Mouse (Mus musculus): ENCODE data around the gene C1rl. TPM values are rescaled to one million over a fixed set of nuclear protein-coding genes. Genes with fewer than 3 reads are reported as not detected.
"Not testable (repeated sequence)": the region's sequence is repeated elsewhere in the genome, so short reads cannot be mapped to it uniquely, and the experiment has no call there.

Gene C1rl
- polyA plus RNA-seq, 1 experiment from 2014 or later, result 0.17 TPM

- 68% methylated on average over 6 of the region's 6 CpGs for WGBS
- Histone ChIP-seq H3K27me3 (ENCODE audit: control insufficient read depth, insufficient read depth, low read length) (no peaks in the 10 kb centered on the region), H3K36me3 (ENCODE audit: control insufficient read depth, insufficient read depth, low read length) (no peaks in the 10 kb centered on the region), H3K4me1 (ENCODE audit: control insufficient read depth, insufficient read depth, low read length) (no peaks in the 10 kb centered on the region; the same call in 1 of the 2 replicates), H3K9ac (ENCODE audit: low read length) (no peak overlapping the region), H3K9me3 (ENCODE audit: control insufficient read depth, low read length) (no peaks in the 10 kb centered on the region), H3K4me2 (ENCODE audit: low read depth) (no peak overlapping the region), H3K27ac (ENCODE audit: low read depth, low read length) (no peak overlapping the region), H3K4me3 (ENCODE audit: low read depth, low read length) (no peak overlapping the region)
- ATAC-seq (ENCODE audit: insufficient read depth, low FRiP score, low TSS enrichment), result no peak
- no peak for DNase-seq (ENCODE audit: low spot score)
Measured at GRCm38 (mm10) chr6:124465729-124466128, 27.2 kb upstream of the C1rl start.

DNA sequence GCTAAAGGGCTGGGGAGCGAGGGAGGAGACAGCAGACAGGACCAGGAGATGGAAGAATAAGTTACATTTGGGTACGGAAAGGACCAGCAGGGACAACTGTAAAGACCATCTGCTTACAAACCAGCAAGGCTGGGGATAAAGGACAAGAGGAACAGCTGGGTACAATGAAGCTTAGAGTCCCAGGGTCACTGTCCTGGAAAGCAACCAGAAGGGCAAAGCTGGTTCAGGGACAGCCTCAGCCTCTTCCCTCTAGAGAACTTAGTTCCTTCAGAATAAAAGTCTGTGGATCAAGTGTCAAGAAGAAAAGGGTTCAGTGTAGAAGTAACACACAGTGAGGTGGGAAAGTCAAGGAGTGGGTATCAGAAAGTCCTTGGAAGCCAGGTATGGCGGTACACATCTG is 21.8 kb upstream of the C1rl start:
- H3K27me3 ChIP-seq (ENCODE audit: control insufficient read depth, insufficient read depth, low read length), result no peaks in the 10 kb centered on the region
- no peaks in the 10 kb centered on the region for H3K9me3 ChIP-seq (ENCODE audit: control insufficient read depth, low read length)
- no peaks in the 10 kb centered on the region for H3K4me1 ChIP-seq (ENCODE audit: control insufficient read depth, insufficient read depth, low read length)
- DNase-seq (ENCODE audit: low spot score) (no peak), ATAC-seq (ENCODE audit: insufficient read depth, low FRiP score, low TSS enrichment) (no peak)
- H3K4me3 ChIP-seq (ENCODE audit: low read depth, low read length), result no peak overlapping the region
- H3K9ac ChIP-seq (ENCODE audit: low read length), result no peak overlapping the region
- WGBS, result 85% methylated on average over 3 of the region's 3 CpGs
- H3K27ac ChIP-seq (ENCODE audit: low read depth, low read length), result no peak overlapping the region
- no peak overlapping the region for H3K4me2 ChIP-seq (ENCODE audit: low read depth)
- H3K36me3 ChIP-seq (ENCODE audit: control insufficient read depth, insufficient read depth, low read length), result no peaks in the 10 kb centered on the region

DNA sequence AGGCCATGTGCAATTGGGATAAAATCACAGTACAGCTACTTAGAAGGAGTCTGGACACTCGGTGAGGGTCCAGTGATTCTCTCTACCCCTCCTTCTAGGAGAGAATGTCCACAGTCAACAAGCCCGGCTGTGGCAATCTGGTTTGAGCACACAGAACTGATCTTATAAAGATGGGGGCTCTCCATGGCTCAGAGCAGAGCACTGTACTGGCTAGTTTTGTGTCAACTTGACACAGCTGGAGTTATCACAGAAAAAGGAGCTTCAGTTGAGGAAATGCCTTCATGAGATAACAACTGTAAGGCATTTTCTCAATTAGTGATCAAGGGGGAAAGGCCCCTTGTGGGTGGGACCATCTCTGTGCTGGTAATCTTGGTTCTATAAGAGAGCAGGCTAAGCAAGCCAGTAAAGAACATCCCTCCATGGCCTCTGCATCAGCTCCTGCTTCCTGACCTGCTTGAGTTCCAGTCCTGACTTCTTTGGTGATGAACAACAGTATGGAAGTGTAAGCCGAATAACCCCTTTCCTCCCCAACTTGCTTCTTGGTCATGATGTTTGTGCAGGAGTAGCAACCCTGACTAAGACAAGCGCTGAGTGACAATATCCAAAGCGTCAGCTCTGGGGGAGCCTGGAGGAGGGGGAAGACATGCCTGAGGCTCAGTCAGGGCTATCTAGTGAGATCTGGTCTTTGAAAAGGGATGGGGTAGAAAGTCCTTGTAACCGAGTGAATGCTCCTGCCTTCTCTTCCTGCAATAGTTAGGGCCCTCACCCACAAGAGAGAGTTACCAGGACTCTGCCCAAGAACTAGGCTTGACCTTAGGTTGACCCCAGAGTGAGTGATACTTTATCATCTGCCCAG is 20.9 kb upstream of the C1rl start:
- not testable (repeated sequence) for H3K4me1 ChIP-seq (ENCODE audit: control insufficient read depth, insufficient read depth, low read length); DNase-seq (ENCODE audit: low spot score); ATAC-seq (ENCODE audit: insufficient read depth, low FRiP score, low TSS enrichment); H3K4me2 ChIP-seq (ENCODE audit: low read depth); H3K9me3 ChIP-seq (ENCODE audit: control insufficient read depth, low read length); H3K36me3 ChIP-seq (ENCODE audit: control insufficient read depth, insufficient read depth, low read length); H3K27ac ChIP-seq (ENCODE audit: low read depth, low read length); H3K9ac ChIP-seq (ENCODE audit: low read length); H3K4me3 ChIP-seq (ENCODE audit: low read depth, low read length); H3K27me3 ChIP-seq (ENCODE audit: control insufficient read depth, insufficient read depth, low read length)
- 85% methylated on average over 6 of the region's 6 CpGs for WGBS

DNA sequence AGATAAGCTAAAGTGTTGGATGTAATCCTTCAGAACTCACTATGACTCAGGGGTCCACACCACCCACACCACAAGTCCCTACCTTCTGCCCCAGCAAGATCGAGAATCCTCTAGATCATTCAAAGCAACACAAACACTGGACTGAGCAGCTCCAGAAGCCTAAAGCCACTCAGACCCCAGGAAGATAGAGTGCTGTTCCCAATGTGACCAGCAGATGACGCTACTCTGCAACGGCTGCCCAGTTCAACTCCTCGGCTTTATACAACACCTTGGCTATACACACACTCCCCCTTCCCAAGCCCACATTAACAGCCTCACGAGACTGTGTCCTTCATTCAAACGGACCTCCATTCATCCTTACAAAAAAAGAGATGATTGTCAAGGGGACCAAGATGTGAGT is 20.1 kb upstream of the C1rl start:
- no peak overlapping the region for H3K4me2 ChIP-seq (ENCODE audit: low read depth)
- DNase-seq (ENCODE audit: low spot score), result no peak
- H3K27ac ChIP-seq (ENCODE audit: low read depth, low read length), result no peak overlapping the region
- H3K4me1 ChIP-seq (ENCODE audit: control insufficient read depth, insufficient read depth, low read length), result no peaks in the 10 kb centered on the region
- H3K36me3 ChIP-seq (ENCODE audit: control insufficient read depth, insufficient read depth, low read length), result no peaks in the 10 kb centered on the region
- H3K27me3 ChIP-seq (ENCODE audit: control insufficient read depth, insufficient read depth, low read length), result no peaks in the 10 kb centered on the region
- no peak overlapping the region for H3K4me3 ChIP-seq (ENCODE audit: low read depth, low read length)
- no peaks in the 10 kb centered on the region for H3K9me3 ChIP-seq (ENCODE audit: control insufficient read depth, low read length)
- ATAC-seq (ENCODE audit: insufficient read depth, low FRiP score, low TSS enrichment), result no peak
- WGBS, result 36% methylated on average over 6 of the region's 6 CpGs
- no peak overlapping the region for H3K9ac ChIP-seq (ENCODE audit: low read length)

- WGBS, result 90% methylated on average over 11 of the region's 11 CpGs
- H3K27ac ChIP-seq (ENCODE audit: low read depth, low read length), result no peak overlapping the region
- no peaks in the 10 kb centered on the region for H3K9me3 ChIP-seq (ENCODE audit: control insufficient read depth, low read length)
- H3K4me3 ChIP-seq (ENCODE audit: low read depth, low read length), result no peak overlapping the region
- H3K9ac ChIP-seq (ENCODE audit: low read length), result no peak overlapping the region
- H3K27me3 ChIP-seq (ENCODE audit: control insufficient read depth, insufficient read depth, low read length), result no peaks in the 10 kb centered on the region
- no peak overlapping the region for H3K4me2 ChIP-seq (ENCODE audit: low read depth)
- H3K4me1 ChIP-seq (ENCODE audit: control insufficient read depth, insufficient read depth, low read length), result no peaks in the 10 kb centered on the region
- ATAC-seq (ENCODE audit: insufficient read depth, low FRiP score, low TSS enrichment) (no peak), DNase-seq (ENCODE audit: low spot score) (no peak)
- H3K36me3 ChIP-seq (ENCODE audit: control insufficient read depth, insufficient read depth, low read length), result no peaks in the 10 kb centered on the region
Measured at GRCm38 (mm10) chr6:124474621-124475020, 18.3 kb upstream of the C1rl start.

GRCm38 (mm10) chr6:124475335-124476075 is 17.4 kb upstream of the C1rl start:
- H3K9ac ChIP-seq (ENCODE audit: low read length); ATAC-seq (ENCODE audit: insufficient read depth, low FRiP score, low TSS enrichment); H3K27me3 ChIP-seq (ENCODE audit: control insufficient read depth, insufficient read depth, low read length); H3K4me3 ChIP-seq (ENCODE audit: low read depth, low read length); DNase-seq (ENCODE audit: low spot score); H3K27ac ChIP-seq (ENCODE audit: low read depth, low read length); H3K4me2 ChIP-seq (ENCODE audit: low read depth); H3K36me3 ChIP-seq (ENCODE audit: control insufficient read depth, insufficient read depth, low read length); H3K4me1 ChIP-seq (ENCODE audit: control insufficient read depth, insufficient read depth, low read length); H3K9me3 ChIP-seq (ENCODE audit: control insufficient read depth, low read length): not testable (repeated sequence)
- 93% methylated on average over 8 of the region's 11 CpGs for whole genome bisulfite sequencing

DNA sequence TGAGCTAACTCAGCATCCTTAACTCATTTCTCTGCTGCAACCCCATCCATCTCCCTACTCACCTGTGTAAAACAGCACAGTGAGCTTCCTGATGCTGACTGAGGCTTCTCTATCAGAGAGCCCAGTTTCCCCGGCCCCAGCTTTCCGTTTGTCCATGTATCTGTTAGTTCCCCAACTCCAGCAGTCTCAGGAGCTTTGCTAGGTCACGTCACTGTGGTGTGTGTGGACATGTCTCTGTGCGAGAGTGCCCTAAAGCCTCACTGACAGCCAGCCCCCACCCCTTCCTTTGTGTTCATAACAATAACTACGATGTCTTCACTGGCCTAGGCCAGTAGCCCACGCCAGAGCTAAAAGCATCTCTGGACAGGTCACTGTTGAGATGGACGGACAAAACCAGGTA is 16.7 kb upstream of the C1rl start:
- no peaks in the 10 kb centered on the region for H3K4me1 ChIP-seq (ENCODE audit: control insufficient read depth, insufficient read depth, low read length)
- H3K36me3 ChIP-seq (ENCODE audit: control insufficient read depth, insufficient read depth, low read length), result no peaks in the 10 kb centered on the region
- no peak overlapping the region for H3K27ac ChIP-seq (ENCODE audit: low read depth, low read length)
- no peaks in the 10 kb centered on the region for H3K27me3 ChIP-seq (ENCODE audit: control insufficient read depth, insufficient read depth, low read length)
- 78% methylated on average over 7 of the region's 7 CpGs for WGBS
- no peak overlapping the region for H3K4me3 ChIP-seq (ENCODE audit: low read depth, low read length)
- no peak overlapping the region for H3K4me2 ChIP-seq (ENCODE audit: low read depth)
- no peak overlapping the region for H3K9ac ChIP-seq (ENCODE audit: low read length)
- no peak for ATAC-seq (ENCODE audit: insufficient read depth, low FRiP score, low TSS enrichment)
- no peaks in the 10 kb centered on the region for H3K9me3 ChIP-seq (ENCODE audit: control insufficient read depth, low read length)
- no peak for DNase-seq (ENCODE audit: low spot score)

DNA sequence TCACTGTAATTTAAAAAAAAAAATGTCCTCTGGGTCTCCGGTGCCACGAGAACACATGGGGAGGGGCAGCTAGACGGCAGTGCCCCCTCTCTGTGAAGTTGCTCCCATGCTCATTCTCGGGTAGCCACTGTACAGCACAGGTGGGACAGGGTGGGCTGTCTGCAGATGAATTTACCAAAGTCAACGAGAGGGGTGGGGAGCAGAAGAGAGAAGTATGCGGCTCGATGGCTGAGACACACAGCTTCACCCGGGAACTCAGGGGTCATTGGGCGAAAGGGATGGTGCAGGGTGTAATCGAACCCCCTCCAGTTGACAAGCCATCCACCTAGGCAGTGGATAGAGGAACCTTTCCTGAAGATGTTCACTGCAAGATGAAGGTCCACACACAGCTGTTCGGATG is 16.1 kb upstream of the C1rl start:
- Histone ChIP-seq H3K4me2 (ENCODE audit: low read depth) (no peak overlapping the region), H3K36me3 (ENCODE audit: control insufficient read depth, insufficient read depth, low read length) (no peaks in the 10 kb centered on the region), H3K27me3 (ENCODE audit: control insufficient read depth, insufficient read depth, low read length) (no peaks in the 10 kb centered on the region), H3K9ac (ENCODE audit: low read length) (no peak overlapping the region), H3K4me3 (ENCODE audit: low read depth, low read length) (no peak overlapping the region), H3K4me1 (ENCODE audit: control insufficient read depth, insufficient read depth, low read length) (no peaks in the 10 kb centered on the region), H3K9me3 (ENCODE audit: control insufficient read depth, low read length) (no peaks in the 10 kb centered on the region), H3K27ac (ENCODE audit: low read depth, low read length) (no peak overlapping the region)
- no peak for ATAC-seq (ENCODE audit: insufficient read depth, low FRiP score, low TSS enrichment)
- no peak for DNase-seq (ENCODE audit: low spot score)
- WGBS, result 89% methylated on average over 11 of the region's 11 CpGs

DNA sequence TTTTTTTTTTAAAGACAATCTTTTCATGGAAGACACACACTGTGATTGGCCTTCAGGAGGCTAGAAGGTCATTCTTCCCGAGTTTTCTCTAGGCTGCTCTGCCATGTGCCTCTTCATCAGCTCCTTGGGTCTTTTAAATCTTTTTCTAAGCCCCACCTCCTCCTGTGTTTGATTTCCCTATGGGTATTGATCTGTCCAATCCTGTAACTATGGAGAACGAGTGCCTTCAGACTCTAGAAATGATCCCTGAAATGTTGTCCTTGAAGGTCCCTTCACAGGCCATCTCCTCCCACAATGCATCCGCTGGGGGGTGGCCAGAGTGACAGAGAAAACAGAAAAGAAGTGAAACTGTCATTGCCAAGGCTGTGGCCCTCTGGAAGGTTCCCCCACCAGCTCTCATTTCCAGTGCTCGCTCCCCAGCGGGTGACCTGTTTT is 15.7 kb upstream of the C1rl start:
- Histone ChIP-seq H3K4me3 (ENCODE audit: low read depth, low read length) (no peak overlapping the region), H3K4me1 (ENCODE audit: control insufficient read depth, insufficient read depth, low read length) (no peaks in the 10 kb centered on the region), H3K36me3 (ENCODE audit: control insufficient read depth, insufficient read depth, low read length) (no peaks in the 10 kb centered on the region), H3K27ac (ENCODE audit: low read depth, low read length) (no peak overlapping the region), H3K4me2 (ENCODE audit: low read depth) (no peak overlapping the region), H3K27me3 (ENCODE audit: control insufficient read depth, insufficient read depth, low read length) (no peaks in the 10 kb centered on the region), H3K9ac (ENCODE audit: low read length) (no peak overlapping the region), H3K9me3 (ENCODE audit: control insufficient read depth, low read length) (no peaks in the 10 kb centered on the region)
- ATAC-seq (ENCODE audit: insufficient read depth, low FRiP score, low TSS enrichment) (no peak), DNase-seq (ENCODE audit: low spot score) (no peak)
- WGBS, result 66% methylated on average over 5 of the region's 5 CpGs
